Mouse (Mus musculus) v-Abl transformed pro-B cells (cell line): ENCODE results near the gene Gm5565.
"Not testable (repeated sequence)": the region's sequence is repeated elsewhere in the genome, so short reads cannot be mapped to it uniquely, and the experiment has no call there.

ENCODE experiments used
- in situ Hi-C, 2 experiments: fragments of 400-800 bp; cut with MboI; formaldehyde crosslinking; loops; one replicate each; pipeline ENCODE4 v1.15.1; 2025; ENCODE audit not compliant: unreplicated experiment in 2 of 2

Gene Gm5565

GRCm38 (mm10) chr5:146160439-146160838, at the start of gene Gm5565:
Gm5565 (minus strand) TSS chr5:146160539.
- in situ Hi-C loops = not testable (repeated sequence)

- in situ Hi-C loops = loop anchor here (5.0 to 25.0 kb wide), 5 partner anchors 97 to 1682 kb away; partner anchors contain the start of genes Slc46a3 (in 2 of the 2), Arpc1b (in 1 of the 2) and Zfp655 (in 1 of the 2)
Observed at GRCm38 (mm10) chr5:146205537-146205936, 45.2 kb upstream of the Gm5565 start.

GRCm38 (mm10) chr5:146203921-146204320, 43.6 kb upstream of the Gm5565 start:
- in situ Hi-C loops = loop anchor here (25.0 kb wide), 4 partner anchors 858 to 1683 kb away; partner anchors contain the start of genes Slc46a3 (in 2 of the 2), Arpc1b (in 1 of the 2) and Zfp655 (in 1 of the 2)

- in situ Hi-C loops = loop anchor here (25.0 kb wide), 4 partner anchors 862 to 1687 kb away; partner anchors contain the start of genes Slc46a3 (in 2 of the 2), Arpc1b (in 1 of the 2) and Zfp655 (in 1 of the 2)
Observed at GRCm38 (mm10) chr5:146200580-146200979, 40.2 kb upstream of the Gm5565 start.

GRCm38 (mm10) chr5:146199540-146199939, 39.2 kb upstream of the Gm5565 start:
- in situ Hi-C loops = loop anchor here (25.0 kb wide), 1 partner anchor 1113 kb away; the partner anchor contains the start of genes Cdx2 (in 2 of the 2) and Urad (in 2 of the 2)

GRCm38 (mm10) chr5:146199073-146199472, 38.7 kb upstream of the Gm5565 start:
- in situ Hi-C loops = loop anchor here (25.0 kb wide), 1 partner anchor 1113 kb away; the partner anchor contains the start of genes Cdx2 (in 2 of the 2) and Urad (in 2 of the 2)

GRCm38 (mm10) chr5:146193360-146193759, 33.0 kb upstream of the Gm5565 start:
- in situ Hi-C loops = loop anchor here (5.0 to 25.0 kb wide), 2 partner anchors 224 to 1119 kb away; partner anchors contain the start of genes Cdx2 (in 2 of the 2) and Urad (in 2 of the 2)

- in situ Hi-C loops = loop anchor here (5.0 to 25.0 kb wide), 2 partner anchors 227 to 1122 kb away; partner anchors contain the start of genes Cdx2 (in 2 of the 2) and Urad (in 2 of the 2)
Observed at GRCm38 (mm10) chr5:146190501-146191269, 30.3 kb upstream of the Gm5565 start.

- in situ Hi-C loops = loop anchor here (5.0 to 25.0 kb wide), 2 partner anchors 227 to 1122 kb away; partner anchors contain the start of genes Cdx2 (in 2 of the 2) and Urad (in 2 of the 2)
Observed at GRCm38 (mm10) chr5:146190093-146190492, 29.8 kb upstream of the Gm5565 start.

GRCm38 (mm10) chr5:146188712-146189111, 28.4 kb upstream of the Gm5565 start:
- in situ Hi-C loops = loop anchor here (5.0 to 25.0 kb wide), 4 partner anchors 114 to 1124 kb away; partner anchors contain the start of genes Cdx2 (in 2 of the 2) and Urad (in 2 of the 2)

GRCm38 (mm10) chr5:146188144-146188543, 27.8 kb upstream of the Gm5565 start:
- in situ Hi-C loops = loop anchor here (5.0 to 25.0 kb wide), 4 partner anchors 114 to 1124 kb away; partner anchors contain the start of genes Cdx2 (in 2 of the 2) and Urad (in 2 of the 2)

- in situ Hi-C loops = loop anchor here (5.0 to 25.0 kb wide), 4 partner anchors 115 to 1125 kb away; partner anchors contain the start of genes Cdx2 (in 2 of the 2) and Urad (in 2 of the 2)
Observed at GRCm38 (mm10) chr5:146187441-146187840, 27.1 kb upstream of the Gm5565 start.

- in situ Hi-C loops = loop anchor here (5.0 to 25.0 kb wide), 4 partner anchors 117 to 1127 kb away; partner anchors contain the start of genes Cdx2 (in 2 of the 2) and Urad (in 2 of the 2)
Observed at GRCm38 (mm10) chr5:146185204-146185603, 24.9 kb upstream of the Gm5565 start, which contains the start of gene 1700001J03Rik. 1700001J03Rik (minus strand) TSS chr5:146185304.

- in situ Hi-C loops = not testable (repeated sequence)
Observed at GRCm38 (mm10) chr5:146172744-146173143, 12.4 kb upstream of the Gm5565 start.

GRCm38 (mm10) chr5:146170621-146171020, 10.3 kb upstream of the Gm5565 start, which contains the start of gene Gm6309:
Gm6309 (minus strand) TSS chr5:146170721.
- in situ Hi-C loops = not testable (repeated sequence)

GRCm38 (mm10) chr5:146158326-146158725, 2.0 kb downstream of the Gm5565 start:
- in situ Hi-C loops = not testable (repeated sequence)

GRCm38 (mm10) chr5:146150454-146150853, 9.9 kb downstream of the Gm5565 start:
- in situ Hi-C loops = no loop called here

- in situ Hi-C loops = loop anchor here in 1 of 2 experiments (25.0 kb wide), 1 partner anchor 1536 kb away; no protein-coding TSS in a partner anchor
Observed at GRCm38 (mm10) chr5:146147903-146148302, 12.4 kb downstream of the Gm5565 start.
